Mouse (Mus musculus) testis, adult 2 months (tissue): Measurements from ENCODE around the gene Ppard.

Source experiments
- CTCF ChIP-seq: fragments of 200-500 bp; IDR thresholded peaks from 2 replicates; pipeline ENCODE4 v1.5.1; 2012; ENCODE audit warnings: low read depth, mild to moderate bottlenecking, inconsistent platforms, low read length, moderate library complexity; ENCODE audit not compliant: control insufficient read depth, insufficient read depth, insufficient replicate concordance
- POLR2A ChIP-seq: fragments of 200-500 bp; IDR thresholded peaks from 2 replicates; pipeline ENCODE4 v1.6.1; 2012; ENCODE audit warnings: low read depth, mild to moderate bottlenecking, inconsistent platforms, low read length, moderate library complexity; ENCODE audit not compliant: control insufficient read depth

GRCm38 (mm10) chr17:28286964-28287363, 54.5 kb downstream of the Ppard start:
- TF ChIP-seq CTCF (no peak), POLR2A (no peak)
